Mouse (Mus musculus) limb, embryonic 10.5 days (tissue): ENCODE measurements around the gene Mcur1. TPM values are rescaled to one million over a fixed set of nuclear protein-coding genes. Genes with fewer than 3 reads are reported as not detected.

Source experiments
- DNase-seq: peaks from one replicate; pipeline ENCODE4 v3.0.0-alpha.2; 2017; ENCODE audit warnings: low spot score
- H3K27ac ChIP-seq: fragments of 300-500 bp; sonication (generic); 2 replicates; pipeline ENCODE4 v1.5.1; 2016; ENCODE audit warnings: mild to moderate bottlenecking
- H3K27me3 ChIP-seq: fragments of 300-500 bp; sonication (generic); 2 replicates; pipeline ENCODE4 v1.6.1; 2016; ENCODE audit warnings: low read depth, mild to moderate bottlenecking; ENCODE audit not compliant: poor library complexity, severe bottlenecking
- H3K36me3 ChIP-seq: fragments of 300-500 bp; sonication (generic); 2 replicates; pipeline ENCODE4 v1.6.1; 2016; ENCODE audit warnings: mild to moderate bottlenecking, moderate library complexity
- H3K4me1 ChIP-seq: fragments of 300-500 bp; sonication (generic); 2 replicates; pipeline ENCODE4 v1.6.1; 2016
- H3K4me3 ChIP-seq: fragments of 300-500 bp; sonication (generic); 2 replicates; pipeline ENCODE4 v1.5.1; 2016; ENCODE audit warnings: mild to moderate bottlenecking, moderate library complexity
- H3K9me3 ChIP-seq: fragments of 300-500 bp; sonication (generic); replicated peaks from 2 replicates; pipeline ENCODE4 v1.6.1; 2016; ENCODE audit warnings: mild to moderate bottlenecking
- WGBS: fragments of 180-500 bp; shearing (Covaris S2); methylation state at CpG from one replicate; pipeline ENCODE4 v1.1.7; 2016; 5-methylcytosine and 5-hydroxymethylcytosine counted together
- polyA plus RNA-seq: library from polyadenylated mRNA; unstranded; fragments of >200 nt; fragmentation: Nextera tagmentation; extraction: Ambion mirVana; gene quantifications from 2 replicates; pipeline ENCODE4 v1.2.1, GENCODE M21; 2016

The Mcur1 gene
- polyA plus RNA-seq, 1 experiment from 2014 or later: 12.1 TPM

GRCm38 (mm10) chr13:43560458-43561411 is 744 bp upstream of the Mcur1 start:
- Histone ChIP-seq H3K36me3 (no peaks in the 10 kb centered on the region), H3K4me1 (peaks cover 34% of the 10 kb centered on the region), H3K27me3 (peaks cover 6% of the 10 kb centered on the region; the same call in 1 of the 2 replicates), H3K4me3 (peak overlapping the region; percentile 83), H3K9me3 (no peaks in the 10 kb centered on the region), H3K27ac (peak overlapping the region; percentile 98)
- DNase-seq: peak; percentile 48
- 12% methylated on average over 18 of the region's 18 CpGs for whole genome bisulfite sequencing

GRCm38 (mm10) chr13:43558959-43559358 is 1.0 kb downstream of the Mcur1 start:
- Histone ChIP-seq H3K4me3 (peak overlapping the region; percentile 83), H3K27me3 (peaks cover 6% of the 10 kb centered on the region; the same call in 1 of the 2 replicates), H3K27ac (no peak overlapping the region), H3K4me1 (peaks cover 34% of the 10 kb centered on the region), H3K9me3 (no peaks in the 10 kb centered on the region), H3K36me3 (peaks cover 6% of the 10 kb centered on the region)
- DNase-seq: no peak
- 23% methylated on average over 6 of the region's 6 CpGs for WGBS

GRCm38 (mm10) chr13:43558357-43558756 is 1.6 kb downstream of the Mcur1 start:
- Histone ChIP-seq H3K36me3 (peaks cover 12% of the 10 kb centered on the region), H3K27ac (no peak overlapping the region), H3K4me3 (peak overlapping the region; percentile 83; the same call in 1 of the 2 replicates), H3K9me3 (no peaks in the 10 kb centered on the region), H3K4me1 (peaks cover 34% of the 10 kb centered on the region), H3K27me3 (peaks cover 6% of the 10 kb centered on the region; the same call in 1 of the 2 replicates)
- 77% methylated on average over 6 of the region's 6 CpGs for WGBS
- DNase-seq: no peak

- Histone ChIP-seq H3K4me3 (no peak overlapping the region), H3K27ac (no peak overlapping the region), H3K9me3 (no peaks in the 10 kb centered on the region), H3K27me3 (peaks cover 6% of the 10 kb centered on the region; the same call in 1 of the 2 replicates), H3K36me3 (peaks cover 23% of the 10 kb centered on the region), H3K4me1 (peaks cover 34% of the 10 kb centered on the region)
- 94% methylated on average over 9 of the region's 9 CpGs for WGBS
- no peak for DNase-seq
These were observed 3.0 kb downstream of the Mcur1 start for GRCm38 (mm10) chr13:43556913-43557542.

GRCm38 (mm10) chr13:43555321-43555720 is 4.7 kb downstream of the Mcur1 start:
- no peak for DNase-seq
- Histone ChIP-seq H3K4me1 (peaks cover 20% of the 10 kb centered on the region), H3K27me3 (peaks cover 6% of the 10 kb centered on the region; the same call in 1 of the 2 replicates), H3K36me3 (peaks cover 39% of the 10 kb centered on the region), H3K27ac (no peak overlapping the region), H3K4me3 (no peak overlapping the region), H3K9me3 (no peaks in the 10 kb centered on the region)
- 94% methylated on average over 9 of the region's 9 CpGs for WGBS

GRCm38 (mm10) chr13:43554827-43555226 is 5.2 kb downstream of the Mcur1 start:
- Histone ChIP-seq H3K27ac (no peak overlapping the region), H3K9me3 (no peaks in the 10 kb centered on the region), H3K4me3 (no peak overlapping the region), H3K36me3 (peaks cover 44% of the 10 kb centered on the region), H3K4me1 (peaks cover 15% of the 10 kb centered on the region), H3K27me3 (peaks cover 6% of the 10 kb centered on the region; the same call in 1 of the 2 replicates)
- no peak for DNase-seq
- WGBS: 82% methylated on average over 7 of the region's 7 CpGs

- H3K36me3 ChIP-seq: peaks cover 63% of the 10 kb centered on the region
- no peak overlapping the region for H3K4me3 ChIP-seq
- no peak for DNase-seq
- H3K9me3 ChIP-seq: no peaks in the 10 kb centered on the region
- H3K4me1 ChIP-seq: no peaks in the 10 kb centered on the region
- no peak overlapping the region for H3K27ac ChIP-seq
- 92% methylated on average over 8 of the region's 8 CpGs for WGBS
- H3K27me3 ChIP-seq: no peaks in the 10 kb centered on the region
These were observed 9.3 kb downstream of the Mcur1 start for GRCm38 (mm10) chr13:43550676-43551075.

- WGBS: 92% methylated on average over 7 of the region's 7 CpGs
These were observed 10.1 kb downstream of the Mcur1 start for GRCm38 (mm10) chr13:43549870-43550269.

GRCm38 (mm10) chr13:43549078-43549698 is 10.8 kb downstream of the Mcur1 start:
- H3K27me3 ChIP-seq: no peaks in the 10 kb centered on the region
- 91% methylated on average over 11 of the region's 11 CpGs for whole genome bisulfite sequencing
- H3K4me3 ChIP-seq: no peak overlapping the region
- no peak overlapping the region for H3K27ac ChIP-seq
- H3K36me3 ChIP-seq: peaks cover 70% of the 10 kb centered on the region
- DNase-seq: no peak
- H3K9me3 ChIP-seq: no peaks in the 10 kb centered on the region
- H3K4me1 ChIP-seq: no peaks in the 10 kb centered on the region

More at GRCm38 (mm10) chr13:43549870-43550269, 10.1 kb downstream of the Mcur1 start:
- no peak overlapping the region for H3K27ac ChIP-seq
- no peak overlapping the region for H3K4me3 ChIP-seq
- no peaks in the 10 kb centered on the region for H3K4me1 ChIP-seq
- no peaks in the 10 kb centered on the region for H3K9me3 ChIP-seq
- H3K27me3 ChIP-seq: no peaks in the 10 kb centered on the region
- peaks cover 67% of the 10 kb centered on the region for H3K36me3 ChIP-seq
- no peak for DNase-seq

- Histone ChIP-seq H3K4me1 (no peaks in the 10 kb centered on the region), H3K36me3 (peaks cover 70% of the 10 kb centered on the region), H3K27me3 (no peaks in the 10 kb centered on the region), H3K9me3 (no peaks in the 10 kb centered on the region), H3K27ac (no peak overlapping the region), H3K4me3 (no peak overlapping the region)
- DNase-seq: no peak
- 81% methylated on average over 5 of the region's 5 CpGs for WGBS
These were observed 11.4 kb downstream of the Mcur1 start for GRCm38 (mm10) chr13:43548617-43549016.

- H3K27ac ChIP-seq: no peak overlapping the region
- peak; percentile 82 for DNase-seq
- H3K4me1 ChIP-seq: no peaks in the 10 kb centered on the region
- H3K9me3 ChIP-seq: no peaks in the 10 kb centered on the region
- peaks cover 55% of the 10 kb centered on the region for H3K36me3 ChIP-seq
- no peaks in the 10 kb centered on the region for H3K27me3 ChIP-seq
- 57% methylated on average over 3 of the region's 3 CpGs for WGBS
- H3K4me3 ChIP-seq: no peak overlapping the region
These were observed 13.1 kb downstream of the Mcur1 start for GRCm38 (mm10) chr13:43546861-43547260.

- no peak overlapping the region for H3K27ac ChIP-seq
- H3K4me1 ChIP-seq: peaks cover 5% of the 10 kb centered on the region
- H3K36me3 ChIP-seq: peaks cover 16% of the 10 kb centered on the region
- WGBS: 92% methylated on average over 14 of the region's 14 CpGs
- H3K9me3 ChIP-seq: no peaks in the 10 kb centered on the region
- H3K4me3 ChIP-seq: no peak overlapping the region
- DNase-seq: no peak
- H3K27me3 ChIP-seq: no peaks in the 10 kb centered on the region
These were observed 19.7 kb downstream of the Mcur1 start for GRCm38 (mm10) chr13:43540205-43540815.
